Mouse (Mus musculus) kidney, postnatal 0 days (tissue): Measurements from ENCODE around the gene Prorsd1. TPM values are rescaled to one million over a fixed set of nuclear protein-coding genes. Genes with fewer than 3 reads are reported as not detected.
A peak's percentile ranks its signal among the peaks of the same experiment; 100 is the strongest.

Experiments
- ATAC-seq: fragments of 200-750 bp; cut with Nextera tagmentation; replicated peaks from 2 replicates; pipeline ENCODE4 v1.8.0; 2017; ENCODE audit warnings: low read depth, moderate number of reproducible peaks, moderate TSS enrichment, moderate library complexity; ENCODE audit not compliant: low FRiP score
- DNase-seq: peaks from one replicate; pipeline ENCODE4 v3.0.0-alpha.2; 2016; ENCODE audit warnings: low spot score
- H3K27ac ChIP-seq: fragments of 300-500 bp; sonication (generic); 2 replicates; pipeline ENCODE4 v1.5.1; 2014; ENCODE audit warnings: mild to moderate bottlenecking
- H3K27me3 ChIP-seq: fragments of 300-500 bp; sonication (generic); 2 replicates; pipeline ENCODE4 v1.6.1; 2014; ENCODE audit warnings: low read length, mixed read lengths; ENCODE audit not compliant: insufficient read depth
- H3K36me3 ChIP-seq: fragments of 300-500 bp; sonication (generic); 2 replicates; pipeline ENCODE4 v1.6.1; 2014; ENCODE audit warnings: low read length, mixed read lengths; ENCODE audit not compliant: insufficient read depth
- H3K4me1 ChIP-seq: fragments of 300-500 bp; sonication (generic); replicated peaks from 2 replicates; pipeline ENCODE4 v1.6.1; 2014; ENCODE audit warnings: antibody characterized with exemption, low read length, mixed read lengths; ENCODE audit not compliant: insufficient read depth
- H3K4me2 ChIP-seq: fragments of 300-500 bp; sonication (generic); 2 replicates; pipeline ENCODE4 v1.6.1; 2014; ENCODE audit warnings: mild to moderate bottlenecking, low read length, moderate library complexity, mixed read lengths
- H3K4me3 ChIP-seq: fragments of 300-500 bp; sonication (generic); replicated peaks from 2 replicates; pipeline ENCODE4 v1.5.1; 2014; ENCODE audit warnings: low read depth, low read length
- H3K9ac ChIP-seq: fragments of 300-500 bp; sonication (generic); 2 replicates; pipeline ENCODE4 v1.6.1; 2014; ENCODE audit warnings: low read depth, low read length
- H3K9me3 ChIP-seq: fragments of 300-500 bp; sonication (generic); replicated peaks from 2 replicates; pipeline ENCODE4 v1.6.1; 2016; ENCODE audit warnings: low read length, inconsistent platforms, mixed read lengths
- CTCF ChIP-seq: IDR thresholded peaks from 2 replicates; pipeline ENCODE4 v1.5.1; 2016; ENCODE audit warnings: antibody characterized with exemption, low read depth, mild to moderate bottlenecking, moderate library complexity
- WGBS: fragments of 180-500 bp; shearing (Covaris S2); extraction: QIAGEN DNeasy Blood & Tissue Kit; methylation state at CpG from one replicate; pipeline ENCODE4 v1.1.7; 2014; 5-methylcytosine and 5-hydroxymethylcytosine counted together
- polyA plus RNA-seq: library from polyadenylated mRNA; unstranded; fragments of >200 nt; fragmentation: Nextera tagmentation; extraction: Ambion mirVana; gene quantifications from 2 replicates; pipeline ENCODE4 v1.2.1, GENCODE M21; 2015

Gene Prorsd1
- polyA plus RNA-seq, 1 experiment from 2014 or later: 29.6 TPM

GRCm38 (mm10) chr11:29538201-29538600 lies 23.4 kb upstream of the Prorsd1 start:
- WGBS: 88% methylated on average over 1 of the region's 1 CpGs
- ATAC-seq: no peak
- no peak for TF ChIP-seq CTCF

GRCm38 (mm10) chr11:29525988-29526794 lies 11.4 kb upstream of the Prorsd1 start, which contains the start of gene Mtif2:
Gene Mtif2, plus strand, starts transcription at chr11:29526408.
- no peaks in the 10 kb centered on the region for H3K27me3 ChIP-seq
- 0 out of 2 replicates have a peak, but pooled peaks cover 4% of the 10 kb centered on the region for H3K36me3 ChIP-seq
- DNase-seq: peak; percentile 93
- peak within 1 kb of the TSS; percentile 81 for H3K4me2 ChIP-seq
- ATAC-seq: peak; percentile 99
- H3K4me3 ChIP-seq: peak within 1 kb of the TSS; percentile 59
- 2% methylated on average over 47 of the region's 47 CpGs for WGBS
- peak within 1 kb of the TSS; percentile 90 for H3K27ac ChIP-seq
- H3K4me1 ChIP-seq: no peaks in the 10 kb centered on the region; the same call in 1 of the 2 replicates
- H3K9ac ChIP-seq: peak within 1 kb of the TSS; percentile 58
- H3K9me3 ChIP-seq: no peaks in the 10 kb centered on the region
- peak; percentile 19; the same call in 1 of the 2 replicates for TF ChIP-seq CTCF

More at GRCm38 (mm10) chr11:29538201-29538600, 23.4 kb upstream of the Prorsd1 start:
- no peak overlapping the region for H3K4me3 ChIP-seq
- no peak for DNase-seq
- peaks cover 22% of the 10 kb centered on the region for H3K36me3 ChIP-seq
- no peak overlapping the region for H3K9ac ChIP-seq
- no peak overlapping the region for H3K27ac ChIP-seq
- H3K4me1 ChIP-seq: no peaks in the 10 kb centered on the region
- H3K4me2 ChIP-seq: no peak overlapping the region
- H3K27me3 ChIP-seq: no peaks in the 10 kb centered on the region
- no peaks in the 10 kb centered on the region for H3K9me3 ChIP-seq

- Histone ChIP-seq H3K9ac (peak overlapping the region; percentile 70), H3K36me3 (peaks cover 3% of the 10 kb centered on the region; the same call in 1 of the 2 replicates), H3K4me2 (peak overlapping the region; percentile 65), H3K4me3 (peak overlapping the region; percentile 64), H3K4me1 (no peaks in the 10 kb centered on the region), H3K9me3 (no peaks in the 10 kb centered on the region), H3K27ac (peak overlapping the region; percentile 65), H3K27me3 (no peaks in the 10 kb centered on the region)
- 19% methylated on average over 10 of the region's 10 CpGs for WGBS
- no peak for ATAC-seq
- DNase-seq: no peak
- TF ChIP-seq CTCF: no peak
Measured at GRCm38 (mm10) chr11:29514325-29514681, 530 bp downstream of the Prorsd1 start.

GRCm38 (mm10) chr11:29512818-29513535 lies 1.9 kb downstream of the Prorsd1 start:
- no peaks in the 10 kb centered on the region for H3K9me3 ChIP-seq
- H3K36me3 ChIP-seq: peaks cover 3% of the 10 kb centered on the region; the same call in 1 of the 2 replicates
- 93% methylated on average over 4 of the region's 4 CpGs for WGBS
- no peak overlapping the region for H3K4me2 ChIP-seq
- ATAC-seq: no peak
- no peak overlapping the region for H3K4me3 ChIP-seq
- TF ChIP-seq CTCF: peak; percentile 25; the same call in 1 of the 2 replicates
- no peaks in the 10 kb centered on the region for H3K27me3 ChIP-seq
- no peak overlapping the region for H3K9ac ChIP-seq
- no peaks in the 10 kb centered on the region for H3K4me1 ChIP-seq
- no peak overlapping the region for H3K27ac ChIP-seq
- no peak for DNase-seq

- H3K36me3 ChIP-seq: peaks cover 6% of the 10 kb centered on the region; the same call in 1 of the 2 replicates
- H3K27me3 ChIP-seq: no peaks in the 10 kb centered on the region
- no peaks in the 10 kb centered on the region for H3K4me1 ChIP-seq
- H3K27ac ChIP-seq: no peak overlapping the region
- H3K4me3 ChIP-seq: no peak overlapping the region
- no peaks in the 10 kb centered on the region for H3K9me3 ChIP-seq
- TF ChIP-seq CTCF: no peak
- no peak overlapping the region for H3K4me2 ChIP-seq
- no peak overlapping the region for H3K9ac ChIP-seq
- WGBS: 93% methylated on average over 1 of the region's 1 CpGs
- ATAC-seq (peak; percentile 85), DNase-seq (no peak)
Measured at GRCm38 (mm10) chr11:29509421-29509820, 5.4 kb downstream of the Prorsd1 start.

- no peak overlapping the region for H3K4me3 ChIP-seq
- WGBS: 97% methylated on average over 2 of the region's 2 CpGs
Measured at GRCm38 (mm10) chr11:29504899-29505625, 9.8 kb downstream of the Prorsd1 start.

More at GRCm38 (mm10) chr11:29504899-29505625, 9.8 kb downstream of the Prorsd1 start:
- no peak overlapping the region for H3K27ac ChIP-seq
- no peaks in the 10 kb centered on the region for H3K9me3 ChIP-seq
- no peak for DNase-seq
- no peak overlapping the region for H3K9ac ChIP-seq
- no peaks in the 10 kb centered on the region for H3K27me3 ChIP-seq
- no peak for TF ChIP-seq CTCF
- no peak for ATAC-seq
- no peaks in the 10 kb centered on the region for H3K4me1 ChIP-seq
- no peak overlapping the region for H3K4me2 ChIP-seq
- H3K36me3 ChIP-seq: peaks cover 16% of the 10 kb centered on the region; the same call in 1 of the 2 replicates
